ENCODE assay signal across 23 mouse cellular contexts in the genomic region with DNA sequence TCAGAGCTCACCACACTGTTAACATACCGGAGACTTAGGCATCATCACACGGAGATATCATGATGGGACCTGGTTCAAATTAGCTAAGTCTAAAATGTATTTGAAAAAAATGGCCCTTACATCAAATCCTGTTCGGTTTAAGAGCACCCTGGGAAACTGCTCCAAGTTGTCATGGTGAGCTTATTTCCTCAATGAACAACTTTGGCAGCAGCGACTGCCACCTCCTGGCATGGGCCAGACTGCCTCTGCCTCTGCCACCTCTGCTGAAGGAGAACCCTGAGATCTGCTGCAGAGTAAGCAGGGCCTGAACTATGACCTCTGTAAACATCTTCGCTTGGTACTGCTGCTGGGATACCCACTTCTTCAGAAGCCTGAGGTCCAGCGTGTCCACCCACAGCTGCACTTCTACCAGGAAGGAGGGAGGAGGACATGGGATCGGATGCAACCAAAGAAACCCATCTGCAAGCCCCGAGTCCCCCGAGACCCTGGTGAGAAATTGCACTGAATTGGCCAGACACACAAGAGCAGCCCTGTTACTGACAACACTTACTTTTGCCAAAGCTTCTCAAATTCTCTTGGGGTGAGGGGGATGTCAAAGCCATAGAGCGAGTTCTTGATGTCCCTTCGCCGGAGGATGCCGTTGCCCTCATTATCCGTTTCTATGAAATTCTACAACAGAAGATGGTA.
DNase-seq lines count a peak whose midpoint lies in the region; ATAC-seq and TF ChIP-seq lines count a peak whose summit lies in the region.
"Had no signal": no experiment of that assay in that cellular context is flagged by ENCODE, and none has a peak within 500 bp of the region (broad histone marks: within the 10 kb centered on the region; RNA-seq: fewer than 3 reads in every experiment).

No protein-coding gene starts in this region.

- peak; percentile 44 to 46 for DNase-seq in cerebellum, postnatal 14 days
- DNase-seq in cerebellum, adult 2 months, result no peak
- DNase-seq in hindbrain, postnatal 0 days (ENCODE audit: low spot score), result peak; percentile 74
- peak; percentile 73 for DNase-seq in midbrain, postnatal 0 days (ENCODE audit: low spot score)
- DNase-seq in midbrain, embryonic 14.5 days, result no peak
- DNase-seq in adrenal gland, adult 2 months, result no peak
- DNase-seq: adrenal gland, postnatal 25 days; cerebellum, adult 8-10 months; gastrocnemius, postnatal 36 days; kidney, adult 18-20 months; liver, postnatal 0 days; lung, postnatal 10 days; spleen, adult 18-20 months had no signal

- no peak for TF ChIP-seq CTCF in cerebellum, adult 2 months (IDR thresholded peaks at IDR 0.05; ENCODE audit: borderline replicate concordance, insufficient read depth, low read depth, low read length)
- TF ChIP-seq CTCF in hindbrain, postnatal 0 days (IDR thresholded peaks at IDR 0.05; ENCODE audit: low read depth), result peak; percentile 63
- TF ChIP-seq CTCF in midbrain, postnatal 0 days (IDR thresholded peaks at IDR 0.05), result peak; percentile 53
- peak; percentile 39; the same call in 1 of the 2 replicates for TF ChIP-seq CTCF in olfactory bulb, adult 2 months (IDR thresholded peaks at IDR 0.05; ENCODE audit: insufficient read depth, low read depth, low read length)

- H3K4me3 ChIP-seq in cerebellum, adult 2 months (replicated peaks; ENCODE audit: insufficient read depth, low read depth, low read length), result no peak overlapping the region
- H3K4me3 ChIP-seq in hindbrain, postnatal 0 days (ENCODE audit: low read length), result no peak overlapping the region
- no peak overlapping the region for H3K4me3 ChIP-seq in hindbrain, embryonic 13.5 days
- H3K4me3 ChIP-seq in midbrain, postnatal 0 days (ENCODE audit: low read depth, low read length), result no peak overlapping the region
- no peak overlapping the region for H3K4me3 ChIP-seq in midbrain, embryonic 14.5 days (replicated peaks; ENCODE audit: low read depth, low read length)
- H3K4me3 ChIP-seq in olfactory bulb, adult 2 months (ENCODE audit: insufficient read depth, low read depth, low read length), result no peak overlapping the region
- H3K4me3 ChIP-seq: embryonic facial prominence, embryonic 12.5 days; erythroblast, embryonic 14.5 days; hindbrain, embryonic 10.5 days; midbrain, embryonic 12.5 days; neural tube, embryonic 13.5 days had no signal

- H3K36me3 ChIP-seq in hindbrain, postnatal 0 days (ENCODE audit: insufficient read depth, low read length), result no peaks in the 10 kb centered on the region
- no peaks in the 10 kb centered on the region for H3K36me3 ChIP-seq in hindbrain, embryonic 13.5 days
- no peaks in the 10 kb centered on the region for H3K36me3 ChIP-seq in midbrain, postnatal 0 days (ENCODE audit: insufficient read depth, low read length)
- no peaks in the 10 kb centered on the region for H3K36me3 ChIP-seq in midbrain, embryonic 14.5 days (ENCODE audit: control insufficient read depth, insufficient read depth, low read length)
- H3K36me3 ChIP-seq: embryonic facial prominence, embryonic 12.5 days; G1E; hindbrain, embryonic 10.5 days; midbrain, embryonic 12.5 days; neural tube, embryonic 13.5 days had no signal

- H3K4me2 ChIP-seq in hindbrain, postnatal 0 days (ENCODE audit: low read depth, low read length), result no peak overlapping the region
- no peak overlapping the region for H3K4me2 ChIP-seq in hindbrain, embryonic 13.5 days
- no peak overlapping the region for H3K4me2 ChIP-seq in midbrain, postnatal 0 days (ENCODE audit: low read depth, low read length, poor library complexity, severe bottlenecking)
- H3K4me2 ChIP-seq in midbrain, embryonic 14.5 days (ENCODE audit: low read length), result no peak overlapping the region
- H3K4me2 ChIP-seq: embryonic facial prominence, embryonic 12.5 days; midbrain, embryonic 12.5 days; neural tube, embryonic 13.5 days had no signal

- no peak overlapping the region for H3K9ac ChIP-seq in hindbrain, postnatal 0 days (replicated peaks; ENCODE audit: low read length)
- H3K9ac ChIP-seq in hindbrain, embryonic 13.5 days, result no peak overlapping the region
- no peak overlapping the region for H3K9ac ChIP-seq in midbrain, postnatal 0 days (replicated peaks; ENCODE audit: low read length, poor library complexity, severe bottlenecking)
- H3K9ac ChIP-seq in midbrain, embryonic 14.5 days (replicated peaks; ENCODE audit: low read length), result no peak overlapping the region
- H3K9ac ChIP-seq: embryonic facial prominence, embryonic 12.5 days; liver, postnatal 0 days; midbrain, embryonic 12.5 days; neural tube, embryonic 13.5 days had no signal

- 0 out of 2 replicates have a peak, but pooled peaks have one; percentile 45 for ATAC-seq in hindbrain, postnatal 0 days
- no peak for ATAC-seq in hindbrain, embryonic 13.5 days (ENCODE audit: low FRiP score)
- ATAC-seq in midbrain, postnatal 0 days (ENCODE audit: low FRiP score), result no peak
- ATAC-seq in midbrain, embryonic 14.5 days (ENCODE audit: low FRiP score, low TSS enrichment), result no peak
- ATAC-seq: CD4-positive, CD25-positive, alpha-beta regulatory T cell, adult 4 months; liver, postnatal 0 days had no signal

- WGBS in cerebellum, adult 2 months, result 29% methylated on average over 14 of the region's 14 CpGs
- 65% methylated on average over 14 of the region's 14 CpGs for WGBS in hindbrain, postnatal 0 days
- 87% methylated on average over 14 of the region's 14 CpGs for WGBS in hindbrain, embryonic 13.5 days
- 83% methylated on average over 14 of the region's 14 CpGs for WGBS in midbrain, postnatal 0 days
- WGBS in midbrain, embryonic 14.5 days, result 89% methylated on average over 14 of the region's 14 CpGs
- WGBS in olfactory bulb, adult 2 months, result 72% methylated on average over 14 of the region's 14 CpGs

- no peak for TF ChIP-seq POLR2A in cerebellum, adult 2 months (IDR thresholded peaks at IDR 0.05; ENCODE audit: borderline replicate concordance, insufficient read depth, low read length)
- TF ChIP-seq POLR2A in olfactory bulb, adult 2 months (IDR thresholded peaks at IDR 0.05; ENCODE audit: insufficient read depth, low read depth, low read length), result no peak

- no peak overlapping the region for H3K27ac ChIP-seq in cerebellum, adult 2 months (ENCODE audit: insufficient read depth, low read length)
- H3K27ac ChIP-seq in hindbrain, postnatal 0 days, result no peak overlapping the region
- no peak overlapping the region for H3K27ac ChIP-seq in hindbrain, embryonic 13.5 days
- no peak overlapping the region for H3K27ac ChIP-seq in midbrain, postnatal 0 days (ENCODE audit: low read depth, low read length)
- no peak overlapping the region for H3K27ac ChIP-seq in midbrain, embryonic 14.5 days (replicated peaks; ENCODE audit: low read depth, low read length)
- no peak overlapping the region for H3K27ac ChIP-seq in olfactory bulb, adult 2 months (ENCODE audit: insufficient read depth, low read depth, low read length)
- H3K27ac ChIP-seq: embryonic facial prominence, embryonic 12.5 days; hindbrain, embryonic 10.5 days; kidney, postnatal 0 days; midbrain, embryonic 12.5 days; neural tube, embryonic 13.5 days had no signal

- H3K27me3 ChIP-seq in cerebellum, adult 2 months (ENCODE audit: control insufficient read depth, insufficient read depth, low read length), result no peaks in the 10 kb centered on the region
- no peaks in the 10 kb centered on the region for H3K27me3 ChIP-seq in hindbrain, postnatal 0 days (ENCODE audit: insufficient read depth, low read length)
- no peaks in the 10 kb centered on the region for H3K27me3 ChIP-seq in hindbrain, embryonic 13.5 days
- no peaks in the 10 kb centered on the region for H3K27me3 ChIP-seq in midbrain, postnatal 0 days (ENCODE audit: insufficient read depth, low read length)
- no peaks in the 10 kb centered on the region for H3K27me3 ChIP-seq in midbrain, embryonic 14.5 days (ENCODE audit: control insufficient read depth, insufficient read depth, low read length)
- H3K27me3 ChIP-seq: embryonic facial prominence, embryonic 12.5 days; midbrain, embryonic 12.5 days; neural tube, embryonic 13.5 days had no signal

- no peaks in the 10 kb centered on the region for H3K9me3 ChIP-seq in hindbrain, postnatal 0 days (ENCODE audit: low read length)
- H3K9me3 ChIP-seq in hindbrain, embryonic 13.5 days, result no peaks in the 10 kb centered on the region
- no peaks in the 10 kb centered on the region for H3K9me3 ChIP-seq in midbrain, postnatal 0 days (ENCODE audit: low read length)
- no peaks in the 10 kb centered on the region for H3K9me3 ChIP-seq in midbrain, embryonic 14.5 days (ENCODE audit: control insufficient read depth, low read length)
- H3K9me3 ChIP-seq: embryonic facial prominence, embryonic 12.5 days; hindbrain, embryonic 10.5 days; midbrain, embryonic 12.5 days; neural tube, embryonic 13.5 days had no signal

- H3K4me1 ChIP-seq in cerebellum, adult 2 months (ENCODE audit: control insufficient read depth, insufficient read depth, low read length), result no peaks in the 10 kb centered on the region
- H3K4me1 ChIP-seq in hindbrain, postnatal 0 days (ENCODE audit: insufficient read depth, low read length), result no peaks in the 10 kb centered on the region
- no peaks in the 10 kb centered on the region for H3K4me1 ChIP-seq in hindbrain, embryonic 13.5 days (replicated peaks)
- no peaks in the 10 kb centered on the region for H3K4me1 ChIP-seq in midbrain, postnatal 0 days (ENCODE audit: insufficient read depth, low read length)
- no peaks in the 10 kb centered on the region for H3K4me1 ChIP-seq in midbrain, embryonic 14.5 days (ENCODE audit: control insufficient read depth, insufficient read depth, low read length)
- no peaks in the 10 kb centered on the region for H3K4me1 ChIP-seq in olfactory bulb, adult 2 months (ENCODE audit: control insufficient read depth, insufficient read depth, low read length)
- H3K4me1 ChIP-seq: embryonic facial prominence, embryonic 12.5 days; hindbrain, embryonic 10.5 days; midbrain, embryonic 12.5 days; neural tube, embryonic 13.5 days had no signal

Comparison
In these comparisons a context has a peak if more than half of its experiments do, and no peak if none do; other contexts are left out.
1. DNase-seq: peak in cerebellum, postnatal 14 days (2 of 2), hindbrain, postnatal 0 days (single experiment) and midbrain, postnatal 0 days (single experiment); none in cerebellum, adult 2 months (0 of 2), midbrain, embryonic 14.5 days (single experiment) and adrenal gland, adult 2 months (single experiment).